Mouse (Mus musculus) liver, embryonic 13.5 days (tissue): ENCODE data around the gene Lelp1. TPM values are rescaled to one million over a fixed set of nuclear protein-coding genes. Genes with fewer than 3 reads are reported as not detected.

Experiments used
- ATAC-seq: fragments of 200-750 bp; cut with Nextera tagmentation; 2 replicates; pipeline ENCODE4 v1.8.0; 2017; ENCODE audit warnings: low read depth, mild to moderate bottlenecking, moderate number of reproducible peaks, moderate library complexity
- DNase-seq: peaks from one replicate; pipeline ENCODE4 v3.0.0; 2022
- H3K27ac ChIP-seq: fragments of 300-500 bp; sonication (generic); 2 replicates; pipeline ENCODE4 v1.5.1; 2015; ENCODE audit warnings: moderate library complexity, mild to moderate bottlenecking, inconsistent platforms
- H3K27me3 ChIP-seq: fragments of 300-500 bp; sonication (generic); 2 replicates; pipeline ENCODE4 v1.6.1; 2015; ENCODE audit warnings: mild to moderate bottlenecking, inconsistent platforms
- H3K36me3 ChIP-seq: fragments of 300-500 bp; sonication (generic); 2 replicates; pipeline ENCODE4 v1.6.1; 2015; ENCODE audit warnings: mild to moderate bottlenecking, inconsistent platforms
- H3K4me1 ChIP-seq: fragments of 300-500 bp; sonication (generic); replicated peaks from 2 replicates; pipeline ENCODE4 v1.6.1; 2015; ENCODE audit warnings: inconsistent platforms
- H3K4me2 ChIP-seq: fragments of 300-500 bp; sonication (generic); 2 replicates; pipeline ENCODE4 v1.6.1; 2015; ENCODE audit warnings: inconsistent platforms, mild to moderate bottlenecking, moderate library complexity
- H3K4me3 ChIP-seq: fragments of 300-500 bp; sonication (generic); replicated peaks from 2 replicates; pipeline ENCODE4 v1.5.1; 2015; ENCODE audit warnings: mild to moderate bottlenecking, inconsistent platforms
- H3K9ac ChIP-seq: fragments of 300-500 bp; sonication (generic); 2 replicates; pipeline ENCODE4 v1.6.1; 2015; ENCODE audit warnings: mild to moderate bottlenecking, inconsistent platforms
- H3K9me3 ChIP-seq: fragments of 300-500 bp; sonication (generic); replicated peaks from 2 replicates; pipeline ENCODE4 v1.6.1; 2016; ENCODE audit warnings: inconsistent platforms
- WGBS: fragments of 180-500 bp; shearing (Covaris S2); methylation state at CpG from one replicate; pipeline ENCODE4 v1.1.7; 2015; ENCODE audit not compliant: insufficient replicate concordance; 5-methylcytosine and 5-hydroxymethylcytosine counted together
- polyA plus RNA-seq: library from polyadenylated mRNA; unstranded; fragments of >200 nt; fragmentation: Nextera tagmentation; extraction: Ambion mirVana; gene quantifications from 2 replicates; pipeline ENCODE4 v1.2.1, GENCODE M21; 2015

Lelp1 gene
- polyA plus RNA-seq, 1 experiment from 2014 or later = not detected

DNA sequence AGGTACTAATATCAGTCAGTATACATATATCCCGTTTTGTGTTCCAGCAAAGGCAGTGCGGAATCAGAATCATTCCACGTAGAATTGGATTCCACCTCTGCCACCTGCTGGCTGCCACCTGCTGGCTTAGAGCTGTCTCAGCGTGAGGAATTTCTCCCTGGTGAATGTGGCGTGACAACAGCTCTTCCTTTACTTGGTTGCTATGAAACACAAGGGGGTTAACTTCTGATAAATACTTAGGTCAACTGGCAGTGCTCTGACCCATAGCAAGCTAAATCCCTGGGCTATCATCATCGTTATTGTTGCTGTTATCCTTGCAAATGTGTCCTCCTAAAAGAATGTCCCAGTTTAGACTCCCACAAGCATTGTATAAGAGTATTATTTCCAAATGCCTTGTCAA is 36.0 kb downstream of the Lelp1 start:
- no peak overlapping the region for H3K4me3 ChIP-seq
- ATAC-seq = no peak

More for the DNA sequence above, 36.0 kb downstream of the Lelp1 start:
- no peaks in the 10 kb centered on the region for H3K9me3 ChIP-seq
- no peak for DNase-seq
- H3K4me2 ChIP-seq = no peak overlapping the region
- H3K4me1 ChIP-seq = no peaks in the 10 kb centered on the region
- no peak overlapping the region for H3K9ac ChIP-seq
- 13% methylated on average over 6 of the region's 6 CpGs for WGBS
- no peaks in the 10 kb centered on the region for H3K36me3 ChIP-seq
- no peaks in the 10 kb centered on the region for H3K27me3 ChIP-seq
- H3K27ac ChIP-seq = no peak overlapping the region

Other genes starting within 250 kb of the Lelp1 start
- gene Pglyrp3, start 128.2 kb downstream of the Lelp1 start, polyA plus RNA-seq = not detected in 2 replicates
- 0.13 and 0.14 TPM in 2 replicates for gene Lor, start 59.6 kb downstream of the Lelp1 start, polyA plus RNA-seq
- not detected in 2 replicates for gene Prr9, start 18.8 kb downstream of the Lelp1 start, polyA plus RNA-seq
- gene Sprr2a1, start 73.1 kb upstream of the Lelp1 start, polyA plus RNA-seq = 0.06 TPM in 1 of 2 replicates, not detected in the other
- gene Sprr2a2, start 73.2 kb upstream of the Lelp1 start, polyA plus RNA-seq = 0.44 and 0.61 TPM in 2 replicates
- not detected in 2 replicates for gene Sprr2a3, start 142.7 kb upstream of the Lelp1 start, polyA plus RNA-seq
- gene Sprr2b, start 173.9 kb upstream of the Lelp1 start, polyA plus RNA-seq = not detected in 2 replicates
- gene Sprr2d, start 196.4 kb upstream of the Lelp1 start, polyA plus RNA-seq = not detected in 2 replicates
- not detected in 2 replicates for gene Sprr2e, start 209.4 kb upstream of the Lelp1 start, polyA plus RNA-seq
- gene Sprr2f, start 222.4 kb upstream of the Lelp1 start, polyA plus RNA-seq = not detected in 2 replicates
- not detected in 2 replicates for gene Sprr2h, start 242.9 kb upstream of the Lelp1 start, polyA plus RNA-seq